Mouse (Mus musculus) mouse embryonic stem cell (cell line): ENCODE data around the gene Glt1d1.
"Not testable (repeated sequence)": the region's sequence is repeated elsewhere in the genome, so short reads cannot be mapped to it uniquely, and the experiment has no call there.

Experiments used
- in situ Hi-C, 2 experiments: fragments of 300-500 bp; cut with MboI; formaldehyde crosslinking; loops; 1 replicate in 1 of 2; 3 replicates in 1 of 2; pipeline ENCODE4 v1.14.3; 2019 to 2020; ENCODE audit warnings: low sequenced_read_pairs in 2 of 2, low pct_unique_long_range_greater_than_20kb in 1 of 2, mixed read lengths in 1 of 2; ENCODE audit not compliant: unreplicated experiment in 1 of 2

Gene Glt1d1

GRCm38 (mm10) chr5:127678501-127678900 lies 46.4 kb downstream of the Glt1d1 start:
- in situ Hi-C loops, result loop anchor here in 1 of 2 experiments (25.0 kb wide), 1 partner anchor 934 kb away; the partner anchor contains the start of gene Fzd10

- in situ Hi-C loops, result loop anchor here in 1 of 2 experiments (25.0 kb wide), 1 partner anchor 924 kb away; the partner anchor contains the start of gene Fzd10
These were observed 56.6 kb downstream of the Glt1d1 start for GRCm38 (mm10) chr5:127688568-127689170.

DNA sequence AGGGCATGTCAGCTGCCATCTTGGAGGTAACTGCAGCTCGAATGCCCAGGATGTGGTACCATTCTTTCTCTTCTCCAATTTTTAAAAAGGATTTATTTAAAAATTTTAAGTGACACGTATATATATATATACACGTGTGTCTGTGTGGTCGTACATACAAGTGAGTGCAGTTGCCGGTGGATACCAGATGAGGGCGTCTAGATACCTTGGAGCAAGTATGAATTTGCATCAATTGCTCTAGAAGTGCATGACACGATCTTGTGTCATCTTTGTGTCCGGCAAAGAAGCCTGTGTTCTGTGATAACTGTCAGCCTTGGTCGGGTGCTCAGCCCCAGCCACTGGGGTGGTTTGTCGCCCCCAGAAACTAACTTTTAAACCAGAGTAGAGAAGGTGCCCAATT lies 59.0 kb downstream of the Glt1d1 start:
- in situ Hi-C loops, result loop anchor here in 1 of 2 experiments (25.0 kb wide), 1 partner anchor 921 kb away; the partner anchor contains the start of gene Fzd10

DNA sequence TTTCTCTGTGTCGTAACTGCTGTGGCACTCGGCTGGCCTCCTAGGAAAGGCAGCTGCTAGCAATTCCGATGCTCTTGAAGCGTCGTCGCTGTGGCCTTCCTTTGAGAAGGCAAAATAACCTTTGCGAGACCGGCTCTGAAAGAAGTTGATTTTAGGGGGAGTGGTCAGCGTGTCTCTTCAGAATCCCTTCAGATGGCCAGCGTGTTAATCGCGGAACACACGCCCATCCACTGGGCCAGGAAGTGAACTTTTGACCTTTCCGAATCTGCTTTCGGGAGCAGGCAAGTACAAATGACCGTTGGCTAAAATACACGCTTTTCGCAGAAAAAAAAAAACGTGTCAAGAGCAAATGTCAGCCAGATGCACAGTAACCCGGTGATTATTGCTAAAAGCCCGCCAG lies 59.5 kb downstream of the Glt1d1 start:
- in situ Hi-C loops, result loop anchor here in 1 of 2 experiments (25.0 kb wide), 1 partner anchor 921 kb away; the partner anchor contains the start of gene Fzd10

DNA sequence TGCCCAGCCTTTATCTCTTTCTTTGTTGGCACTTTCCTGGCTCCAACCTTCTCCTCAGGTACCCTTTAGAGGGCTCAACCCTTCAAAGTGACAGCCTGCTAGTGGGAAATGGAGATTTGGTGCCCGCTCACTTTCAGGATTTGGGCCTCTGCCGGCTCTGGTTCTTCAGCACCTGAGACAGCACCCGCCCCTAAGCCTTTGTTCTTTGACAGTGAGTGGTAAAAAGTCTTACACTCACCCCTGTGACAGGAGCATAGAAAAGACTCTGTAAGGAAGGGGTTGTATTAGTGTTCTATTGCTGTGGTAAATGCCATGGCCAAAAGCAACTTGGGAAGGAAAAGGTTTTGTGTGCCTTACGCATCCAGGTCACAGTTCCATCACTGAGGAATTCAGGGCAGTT lies 63.8 kb downstream of the Glt1d1 start:
- in situ Hi-C loops, result loop anchor here in 1 of 2 experiments (25.0 kb wide), 1 partner anchor 916 kb away; the partner anchor contains the start of gene Fzd10

- in situ Hi-C loops, result loop anchor here in 1 of 2 experiments (25.0 kb wide), 1 partner anchor 916 kb away; the partner anchor contains the start of gene Fzd10
These were observed 64.5 kb downstream of the Glt1d1 start for GRCm38 (mm10) chr5:127696602-127697001.

DNA sequence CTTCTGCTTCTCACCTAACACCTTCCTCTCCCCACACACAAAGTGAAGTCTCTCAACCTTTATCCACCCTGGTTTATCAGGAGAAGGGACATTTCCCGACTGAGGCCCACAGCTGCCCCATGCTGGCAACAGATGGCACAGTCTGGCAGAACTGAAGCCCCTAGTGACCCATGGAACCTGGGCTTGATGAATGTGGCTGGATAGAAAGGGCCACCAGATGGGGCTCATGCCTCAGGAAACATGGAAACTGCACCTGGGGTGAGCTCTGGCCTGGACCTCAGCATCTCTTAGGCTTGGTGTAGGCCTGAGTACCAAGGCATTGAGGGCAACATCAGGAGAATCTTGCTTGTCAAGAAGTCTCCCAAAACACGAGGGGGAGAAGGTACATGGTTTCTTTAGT lies 66.5 kb downstream of the Glt1d1 start:
- in situ Hi-C loops, result loop anchor here in 1 of 2 experiments (25.0 kb wide), 1 partner anchor 914 kb away; the partner anchor contains the start of gene Fzd10

DNA sequence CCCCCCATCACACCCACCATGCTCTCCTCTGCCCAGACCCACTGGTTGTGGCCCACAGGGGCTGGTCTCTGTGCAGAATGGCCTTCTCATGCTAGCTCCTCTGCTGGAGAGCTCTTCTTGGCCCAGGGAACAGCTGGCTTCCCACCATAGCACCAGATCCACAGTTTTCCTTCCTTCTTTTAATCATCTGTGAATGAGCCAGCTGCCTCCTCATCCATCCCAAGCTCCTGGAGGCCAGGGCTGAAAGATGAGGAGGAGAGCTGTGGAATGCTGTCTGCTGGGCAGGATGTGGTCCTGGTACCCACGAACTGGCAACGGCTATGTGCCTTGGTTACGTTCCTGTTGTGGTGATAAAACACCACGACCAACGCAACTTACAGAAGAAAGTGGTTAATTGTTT lies 67.6 kb downstream of the Glt1d1 start:
- in situ Hi-C loops, result loop anchor here in 1 of 2 experiments (25.0 kb wide), 1 partner anchor 913 kb away; the partner anchor contains the start of gene Fzd10

DNA sequence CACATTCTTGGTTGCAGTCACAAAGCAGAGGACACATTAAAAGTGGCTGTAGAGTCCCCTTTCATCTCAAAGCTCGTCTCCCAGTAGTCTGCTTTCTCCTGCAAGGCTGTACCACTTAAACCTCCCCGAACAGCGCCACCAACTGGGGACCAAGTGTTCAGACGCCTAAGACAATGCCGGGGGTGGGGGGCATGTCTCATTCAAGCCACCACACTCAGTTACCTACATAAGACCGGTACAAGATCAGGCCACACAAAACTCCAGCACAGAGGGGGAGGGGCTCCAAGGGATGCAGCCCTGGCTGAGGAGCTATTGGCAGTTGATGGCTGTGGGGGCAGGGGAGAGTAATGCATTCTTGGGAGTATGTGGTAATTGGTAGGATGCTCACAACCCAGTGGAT lies 68.1 kb downstream of the Glt1d1 start:
- in situ Hi-C loops, result no loop called here

- in situ Hi-C loops, result no loop called here
These were observed 71.6 kb downstream of the Glt1d1 start for GRCm38 (mm10) chr5:127703609-127704180.

- in situ Hi-C loops, result no loop called here
These were observed 73.2 kb downstream of the Glt1d1 start for GRCm38 (mm10) chr5:127705225-127705624.

DNA sequence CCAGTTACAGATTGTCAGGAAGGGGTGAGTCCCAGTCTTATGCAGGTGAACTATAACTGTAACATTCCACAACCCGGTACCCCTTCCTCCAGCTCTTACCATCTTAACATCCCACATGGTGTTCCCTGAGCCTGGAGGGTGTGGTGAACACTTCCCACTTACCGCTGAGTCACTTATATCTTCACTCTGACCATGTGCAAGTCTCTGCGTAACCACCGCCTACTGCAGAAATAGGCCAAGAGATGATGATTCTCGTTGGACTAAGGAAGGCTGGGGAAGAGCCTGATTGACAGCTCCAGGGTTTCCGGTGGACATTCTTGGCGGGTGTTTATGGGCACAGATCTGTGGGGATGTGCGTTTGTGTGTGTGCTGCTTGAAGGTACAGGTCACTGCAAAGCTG lies 73.9 kb downstream of the Glt1d1 start:
- in situ Hi-C loops, result no loop called here

DNA sequence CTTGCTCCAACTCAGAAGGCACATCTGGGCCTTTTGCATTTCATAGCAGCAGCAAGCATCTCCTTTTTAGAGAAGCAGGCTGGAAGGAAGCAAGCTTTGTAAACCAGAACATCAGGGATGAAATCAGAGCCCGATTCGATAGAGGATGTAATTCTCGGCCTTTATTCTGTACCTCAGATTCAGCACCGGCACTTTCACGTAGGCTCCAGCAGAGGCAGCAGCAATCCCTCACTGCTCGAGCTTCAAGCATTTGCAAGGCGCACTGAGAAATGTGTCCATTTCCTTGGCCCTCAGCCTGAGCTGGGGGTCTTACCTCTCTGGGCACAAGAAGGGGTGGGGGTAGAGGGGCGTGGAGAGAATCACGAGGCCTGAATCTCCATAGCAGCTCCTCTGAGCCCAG lies 76.1 kb downstream of the Glt1d1 start:
- in situ Hi-C loops, result no loop called here

DNA sequence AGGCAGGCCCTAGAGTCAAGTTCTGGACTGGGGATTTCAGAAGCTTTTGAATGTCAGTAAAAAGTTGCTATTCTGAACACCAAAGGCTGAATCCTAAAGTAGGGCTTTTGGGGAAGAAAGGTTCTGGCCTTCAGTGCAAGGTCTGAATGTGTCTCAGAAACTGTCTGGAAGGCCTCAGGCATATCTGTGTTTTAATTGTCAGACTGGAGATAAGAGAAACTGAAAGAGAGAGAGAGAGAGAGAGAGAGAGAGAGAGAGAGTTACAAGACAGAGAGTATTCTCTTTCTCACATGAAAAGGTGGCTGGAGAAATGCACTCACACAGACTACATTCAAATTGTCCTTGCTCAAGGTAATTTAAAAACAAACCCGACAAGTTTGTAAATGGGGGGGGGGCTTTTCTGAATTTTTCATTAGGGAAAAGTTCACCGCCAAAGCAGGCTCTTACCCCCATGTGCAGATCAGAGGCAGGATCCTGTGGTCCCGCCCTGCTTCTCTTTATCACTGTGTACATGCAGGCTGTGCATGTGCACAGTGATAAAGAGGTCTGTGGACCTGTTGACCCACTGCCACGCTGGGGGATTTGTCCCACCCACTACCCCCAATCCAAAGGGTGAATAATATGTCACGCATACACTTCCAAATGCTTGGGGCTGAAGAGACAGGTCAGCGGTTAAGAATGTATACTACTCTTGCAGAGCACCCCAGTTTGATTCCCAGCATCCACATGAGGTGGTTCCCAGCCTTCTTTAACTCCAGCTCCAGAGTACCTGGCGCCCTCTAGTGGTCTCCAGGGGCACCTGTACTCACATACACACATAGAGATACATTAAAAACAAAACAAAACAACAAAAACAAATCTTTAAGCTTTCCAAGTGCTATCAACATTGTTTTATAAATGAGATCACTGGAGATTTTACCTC lies 83.0 kb downstream of the Glt1d1 start:
- in situ Hi-C loops, result no loop called here

GRCm38 (mm10) chr5:127720591-127721379 lies 88.7 kb downstream of the Glt1d1 start:
- in situ Hi-C loops, result no loop called here

DNA sequence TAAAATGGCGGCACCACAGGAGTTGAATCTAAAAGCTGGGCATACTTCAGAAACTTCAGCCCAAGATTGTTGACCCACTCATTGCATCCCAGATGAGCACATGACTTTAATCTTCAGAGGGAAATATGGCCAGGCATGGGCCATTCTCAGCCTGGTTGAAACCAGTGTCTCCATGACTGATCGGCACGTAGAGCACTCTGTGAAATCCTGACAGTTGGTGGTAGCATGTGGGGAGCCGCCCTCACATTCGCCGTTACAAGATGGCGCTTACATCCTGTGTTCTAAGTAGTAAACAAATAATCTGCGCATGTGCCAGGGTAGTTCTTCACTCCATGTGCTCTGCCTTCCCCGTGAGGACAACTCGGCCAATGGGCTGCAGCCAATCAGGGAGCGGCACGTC lies 90.1 kb downstream of the Glt1d1 start:
- in situ Hi-C loops, result not testable (repeated sequence)

DNA sequence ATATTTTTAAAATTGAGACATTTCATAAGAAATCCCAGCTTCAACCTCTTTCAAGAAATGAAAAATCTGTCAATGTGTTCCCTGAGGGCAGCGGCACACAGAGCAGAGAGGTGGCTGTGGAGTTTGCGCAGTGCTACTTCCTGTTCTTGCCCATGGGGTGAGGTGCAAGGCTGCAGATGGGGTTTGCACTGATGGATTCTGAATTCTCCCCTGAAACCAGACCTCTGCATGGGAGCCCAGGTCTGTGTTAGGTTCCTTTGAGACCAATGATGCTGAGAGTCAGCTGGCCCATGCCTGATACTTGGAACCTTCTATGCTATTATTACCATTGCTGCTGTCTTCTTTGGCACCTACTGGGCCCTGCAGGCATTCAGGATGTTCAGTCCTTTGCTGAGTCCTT lies 98.3 kb downstream of the Glt1d1 start:
- in situ Hi-C loops, result no loop called here

DNA sequence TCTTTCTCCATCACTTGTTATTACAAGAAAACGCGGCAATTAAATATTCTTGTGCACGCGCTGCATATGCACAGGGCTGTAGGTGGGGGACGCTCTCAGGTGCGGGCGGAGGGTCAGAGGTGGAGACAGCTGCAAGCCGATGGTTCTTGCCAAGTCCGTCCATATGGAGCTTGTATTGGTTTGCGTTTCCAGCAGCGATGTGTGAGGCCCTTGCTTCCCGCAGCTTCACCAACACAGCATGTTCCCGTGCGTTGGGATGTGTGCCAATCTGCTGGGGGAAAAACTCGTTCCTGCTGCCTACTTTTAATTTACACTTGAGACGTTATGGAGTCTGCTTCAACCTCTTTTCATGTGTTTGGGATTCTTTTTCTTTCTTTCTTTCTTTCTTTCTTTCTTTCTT lies 109.3 kb downstream of the Glt1d1 start:
- in situ Hi-C loops, result no loop called here
